Mouse (Mus musculus) right cerebral cortex, postnatal 10 days (tissue): ENCODE results near the gene Tmem17.
A peak's percentile ranks its signal among the peaks of the same experiment; 100 is the strongest.

Experiments
- DNase-seq, 2 experiments: peaks; one replicate each; pipeline ENCODE4 v3.0.0; 2021; ENCODE audit warnings: low spot score in 2 of 2

The Tmem17 gene

GRCm38 (mm10) chr11:22512038-22513001 is at the start of gene Tmem17:
Tmem17 (plus strand) TSS chr11:22512088.
- peak; percentile 90 for DNase-seq

- DNase-seq, result no peak
Observed at GRCm38 (mm10) chr11:22479836-22480619, 31.9 kb upstream of the Tmem17 start.

- DNase-seq, result peak; percentile 29 to 32
Observed at GRCm38 (mm10) chr11:22481639-22482361, 30.1 kb upstream of the Tmem17 start.

GRCm38 (mm10) chr11:22482362-22482760 is 29.5 kb upstream of the Tmem17 start:
- DNase-seq, result no peak

- DNase-seq, result no peak
Observed at GRCm38 (mm10) chr11:22493694-22494319, 18.1 kb upstream of the Tmem17 start.

- no peak for DNase-seq
Observed at GRCm38 (mm10) chr11:22494941-22495340, 16.9 kb upstream of the Tmem17 start.

GRCm38 (mm10) chr11:22499396-22499795 is 12.5 kb upstream of the Tmem17 start:
- DNase-seq, result peak; percentile 35 to 53

- peak in 1 of 2 experiments; percentile 34 for DNase-seq
Observed at GRCm38 (mm10) chr11:22499886-22500285, 12.0 kb upstream of the Tmem17 start.

- no peak for DNase-seq
Observed at GRCm38 (mm10) chr11:22500771-22501566, 10.9 kb upstream of the Tmem17 start.

- DNase-seq, result no peak
Observed at GRCm38 (mm10) chr11:22513075-22513474, 1.2 kb downstream of the Tmem17 start.

- DNase-seq, result no peak
Observed at GRCm38 (mm10) chr11:22515061-22515460, 3.2 kb downstream of the Tmem17 start.

- no peak for DNase-seq
Observed at GRCm38 (mm10) chr11:22518445-22518844, 6.6 kb downstream of the Tmem17 start.

GRCm38 (mm10) chr11:22520251-22520650 is 8.4 kb downstream of the Tmem17 start:
- DNase-seq, result no peak

GRCm38 (mm10) chr11:22524606-22525005 is 12.7 kb downstream of the Tmem17 start:
- DNase-seq, result no peak

- DNase-seq, result no peak
Observed at GRCm38 (mm10) chr11:22540600-22540999, 28.7 kb downstream of the Tmem17 start.

- DNase-seq, result no peak
Observed at GRCm38 (mm10) chr11:22560061-22560460, 48.2 kb downstream of the Tmem17 start.

GRCm38 (mm10) chr11:22560503-22561328 is 48.8 kb downstream of the Tmem17 start:
- peak; percentile 94 to 95 for DNase-seq

- DNase-seq, result no peak
Observed at GRCm38 (mm10) chr11:22561329-22561592, 49.4 kb downstream of the Tmem17 start.

GRCm38 (mm10) chr11:22563706-22564105 is 51.8 kb downstream of the Tmem17 start:
- DNase-seq, result no peak

GRCm38 (mm10) chr11:22564676-22565075 is 52.8 kb downstream of the Tmem17 start:
- DNase-seq, result no peak
